Mouse (Mus musculus): Measurements from ENCODE around the gene Olfr1209.

The Olfr1209 gene

GRCm38 (mm10) chr2:88915057-88915456 lies at the start of gene Olfr1209:
Gene Olfr1209 (minus strand): TSS chr2:88915157.
- DNase-seq: no peak

- no peak for DNase-seq
Measured at GRCm38 (mm10) chr2:88953669-88954068, 38.7 kb upstream of the Olfr1209 start, which contains the start of gene Olfr1212. Gene Olfr1212 (plus strand): TSS chr2:88953969.

- DNase-seq: no peak
Measured at GRCm38 (mm10) chr2:88938011-88938410, 23.1 kb upstream of the Olfr1209 start, which contains the start of gene Olfr1211. Gene Olfr1211 (minus strand): TSS chr2:88938111.

GRCm38 (mm10) chr2:88902211-88902610 lies 12.7 kb downstream of the Olfr1209 start, which contains the start of gene Olfr1208:
Gene Olfr1208 (minus strand): TSS chr2:88902311.
- DNase-seq: no peak

GRCm38 (mm10) chr2:88862931-88863330 lies 52.0 kb downstream of the Olfr1209 start, which contains the start of gene Olfr1206:
Gene Olfr1206 (plus strand): TSS chr2:88863231.
- no peak for DNase-seq
